In the genomic region with DNA sequence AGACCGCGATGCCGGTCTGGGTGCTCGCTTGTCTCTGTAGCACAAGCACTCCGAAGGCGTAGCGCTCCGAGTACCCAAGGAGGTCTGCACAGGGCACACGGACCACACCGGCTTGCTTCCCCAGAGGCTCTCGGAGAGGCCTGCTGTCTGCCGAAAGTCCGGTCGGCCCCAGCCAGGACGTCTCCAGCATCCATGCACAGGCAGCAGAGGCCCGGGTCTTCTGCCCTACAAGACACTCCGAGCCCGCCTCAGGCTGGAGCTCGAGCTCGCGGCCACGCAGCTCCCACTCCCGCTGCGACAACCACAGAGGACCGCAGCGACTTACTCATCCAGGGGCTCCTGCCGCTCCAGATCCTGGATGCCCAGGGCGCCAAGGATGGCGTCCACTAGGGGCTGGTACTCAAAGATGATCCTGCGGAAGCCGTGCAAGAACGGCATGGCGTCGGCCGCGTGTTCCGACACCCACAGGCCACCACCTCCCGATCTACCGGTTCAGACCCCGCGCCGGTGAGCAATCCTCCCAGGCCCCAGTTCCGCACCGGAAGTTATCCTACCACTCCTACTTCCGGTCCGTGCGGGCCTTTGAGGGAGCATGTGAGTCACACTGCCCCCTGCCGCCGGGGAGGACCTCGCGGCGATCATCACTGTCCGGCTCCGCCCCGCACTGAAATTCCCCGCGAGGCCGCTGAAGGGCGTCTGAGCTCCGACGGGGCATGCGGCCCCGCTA, we compare ENCODE assay signal across 8 mouse cellular contexts. TPM values are rescaled to one million over a fixed set of nuclear protein-coding genes. Genes with fewer than 3 reads are reported as not detected.
DNase-seq lines count a peak whose midpoint lies in the region; ATAC-seq and TF ChIP-seq lines count a peak whose summit lies in the region.

No protein-coding gene starts in this region.

- no peaks in the 10 kb centered on the region for H3K27me3 ChIP-seq in heart, embryonic 11.5 days (ENCODE audit: control insufficient read depth, insufficient read depth, low read length)
- H3K27me3 ChIP-seq in kidney, embryonic 16.5 days (ENCODE audit: insufficient read depth, low read length): no peaks in the 10 kb centered on the region
- no peaks in the 10 kb centered on the region for H3K27me3 ChIP-seq in liver, adult 2 months (ENCODE audit: control insufficient read depth, insufficient read depth, low read length)
- H3K27me3 ChIP-seq in myocyte (ENCODE audit: control insufficient read depth, insufficient read depth, insufficient read length): no peaks in the 10 kb centered on the region
- H3K27me3 ChIP-seq in splenic B cell, adult 2 months (ENCODE audit: control insufficient read depth, insufficient read depth, low read length, poor library complexity, severe bottlenecking): no peaks in the 10 kb centered on the region

- H3K79me2 ChIP-seq in liver, adult 2 months (ENCODE audit: control insufficient read depth, insufficient read depth, low read length): peaks cover 12% of the 10 kb centered on the region; the same call in 1 of the 2 replicates
- peaks cover 24% of the 10 kb centered on the region for H3K79me2 ChIP-seq in myocyte (ENCODE audit: control insufficient read depth, insufficient read depth)

- H3K36me3 ChIP-seq in heart, embryonic 11.5 days (ENCODE audit: control insufficient read depth, insufficient read depth, low read length): peaks cover 28% of the 10 kb centered on the region
- peaks cover 29% of the 10 kb centered on the region for H3K36me3 ChIP-seq in kidney, embryonic 16.5 days (ENCODE audit: insufficient read depth, low read length)
- no peaks in the 10 kb centered on the region for H3K36me3 ChIP-seq in liver, adult 2 months (ENCODE audit: control insufficient read depth, insufficient read depth, low read length)
- peaks cover 6% of the 10 kb centered on the region for H3K36me3 ChIP-seq in myocyte (ENCODE audit: control insufficient read depth, insufficient read depth)
- peaks cover 14% of the 10 kb centered on the region for H3K36me3 ChIP-seq in splenic B cell, adult 2 months (ENCODE audit: control insufficient read depth, insufficient read depth, low read length, poor library complexity, severe bottlenecking)

- H3K4me3 ChIP-seq in bone marrow macrophage, adult 2 months (ENCODE audit: insufficient read depth, low read length): peak overlapping the region; percentile 92
- H3K4me3 ChIP-seq in embryonic fibroblast, embryonic 13.5 days (ENCODE audit: insufficient read depth, low read length): peak overlapping the region; percentile 76
- H3K4me3 ChIP-seq in heart, embryonic 11.5 days (ENCODE audit: low read depth, low read length): peak overlapping the region; percentile 90
- H3K4me3 ChIP-seq in kidney, embryonic 16.5 days (ENCODE audit: low read length): peak overlapping the region; percentile 97
- peak overlapping the region; percentile 95 for H3K4me3 ChIP-seq in liver, adult 2 months (ENCODE audit: insufficient read depth, low read depth, low read length)
- H3K4me3 ChIP-seq in myocyte: peak overlapping the region; percentile 95

- ATAC-seq in heart, embryonic 11.5 days (replicated peaks; ENCODE audit: insufficient number of reproducible peaks, low FRiP score, low TSS enrichment): peak; percentile 79
- ATAC-seq in kidney, embryonic 16.5 days (ENCODE audit: low FRiP score, low TSS enrichment): peak; percentile 79

- H3K4me2 ChIP-seq in heart, embryonic 11.5 days: peak overlapping the region; percentile 96
- H3K4me2 ChIP-seq in kidney, embryonic 16.5 days (replicated peaks; ENCODE audit: low read depth, low read length): peak overlapping the region; percentile 85
- peak overlapping the region; percentile 97 for H3K4me2 ChIP-seq in myocyte (ENCODE audit: low read depth)

- H3K4me1 ChIP-seq in bone marrow macrophage, adult 2 months (ENCODE audit: control insufficient read depth, insufficient read depth, low read length): peaks cover 12% of the 10 kb centered on the region
- peaks cover 2% of the 10 kb centered on the region for H3K4me1 ChIP-seq in embryonic fibroblast, embryonic 13.5 days (ENCODE audit: control insufficient read depth, insufficient read depth, low read length)
- peaks cover 15% of the 10 kb centered on the region for H3K4me1 ChIP-seq in heart, embryonic 11.5 days (ENCODE audit: control insufficient read depth, insufficient read depth, low read length)
- H3K4me1 ChIP-seq in kidney, embryonic 16.5 days (ENCODE audit: insufficient read depth, low read length): peaks cover 21% of the 10 kb centered on the region
- H3K4me1 ChIP-seq in liver, adult 2 months (ENCODE audit: control insufficient read depth, insufficient read depth, low read length): peaks cover 9% of the 10 kb centered on the region

- peak; percentile 47; the same call in 1 of the 2 replicates for TF ChIP-seq CTCF in bone marrow macrophage, adult 2 months (IDR thresholded peaks at IDR 0.05; ENCODE audit: low read depth, low read length)
- peak; percentile 89 for TF ChIP-seq CTCF in embryonic fibroblast, embryonic 13.5 days (IDR thresholded peaks at IDR 0.05; ENCODE audit: borderline replicate concordance, insufficient read depth, low read length)
- peak; percentile 92 for TF ChIP-seq CTCF in liver, adult 2 months (IDR thresholded peaks at IDR 0.05; ENCODE audit: low read depth, low read length)

- TF ChIP-seq POLR2A in bone marrow macrophage, adult 2 months (IDR thresholded peaks at IDR 0.05; ENCODE audit: borderline replicate concordance, low read depth, low read length): 0 out of 2 replicates have a peak, but pooled peaks have one; percentile 57
- TF ChIP-seq POLR2A in embryonic fibroblast, embryonic 13.5 days (IDR thresholded peaks at IDR 0.05; ENCODE audit: low read depth, low read length): peak; percentile 79
- 0 out of 2 replicates have a peak, but pooled peaks have one; percentile 28 for TF ChIP-seq POLR2A in liver, adult 2 months (IDR thresholded peaks at IDR 0.05; ENCODE audit: extremely low read depth, insufficient read depth, low read length)
- TF ChIP-seq POLR2A in myocyte (IDR thresholded peaks at IDR 0.05; ENCODE audit: insufficient read length, low read depth): peak; percentile 77

- peak; percentile 95 for DNase-seq in A20 (ENCODE audit: low read depth, low spot score)
- DNase-seq in liver, adult 2 months (ENCODE audit: extremely low read depth, low read depth, low spot score): peak; percentile 69
- DNase-seq in splenic B cell, adult 2 months (ENCODE audit: low read depth, low spot score): peak; percentile 96

- H3K27ac ChIP-seq in bone marrow macrophage, adult 2 months (ENCODE audit: insufficient read depth, low read depth, low read length): peak overlapping the region; percentile 46
- H3K27ac ChIP-seq in embryonic fibroblast, embryonic 13.5 days (ENCODE audit: insufficient read depth, low read length): peak overlapping the region; percentile 34
- peak overlapping the region; percentile 85 for H3K27ac ChIP-seq in heart, embryonic 11.5 days (ENCODE audit: low read depth, low read length)
- H3K27ac ChIP-seq in kidney, embryonic 16.5 days (ENCODE audit: low read length): peak overlapping the region; percentile 63
- no peak overlapping the region; the same call in 1 of the 2 replicates for H3K27ac ChIP-seq in liver, adult 2 months (replicated peaks; ENCODE audit: insufficient read depth, low read depth, low read length)

- peak overlapping the region; percentile 95 for H3K9ac ChIP-seq in heart, embryonic 11.5 days (ENCODE audit: low read depth, low read length)
- peak overlapping the region; percentile 91 for H3K9ac ChIP-seq in kidney, embryonic 16.5 days (replicated peaks; ENCODE audit: low read length)
- H3K9ac ChIP-seq in liver, adult 2 months (ENCODE audit: low read depth, low read length): peak overlapping the region; percentile 88

- H3K9me3 ChIP-seq in heart, embryonic 11.5 days (replicated peaks; ENCODE audit: control insufficient read depth, low read length): no peaks in the 10 kb centered on the region
- H3K9me3 ChIP-seq in kidney, embryonic 16.5 days (ENCODE audit: low read length): no peaks in the 10 kb centered on the region

- under 1% methylated on average over 63 of the region's 63 CpGs for WGBS in heart, embryonic 11.5 days (ENCODE audit: insufficient replicate concordance)
- WGBS in kidney, embryonic 16.5 days: under 1% methylated on average over 63 of the region's 63 CpGs
- under 1% methylated on average over 63 of the region's 63 CpGs for WGBS in liver, adult 2 months

- H3ac ChIP-seq in myocyte (ENCODE audit: control insufficient read depth, insufficient read length): peak overlapping the region; percentile 30

RNA-seq across cellular contexts. Expression of a gene that starts 2.2 kb away (rescaled TPM):
- polyA plus RNA-seq in bone marrow macrophage, adult 2 months (2012; ENCODE audit: insufficient read depth, insufficient read length, missing spikeins): 19.2 and 19.6 TPM in 2 replicates
- polyA plus RNA-seq in embryonic fibroblast, embryonic 13.5 days (2011; ENCODE audit: insufficient read length, low read depth, missing spikeins): 20.2 and 26.0 TPM in 2 replicates
- 20.2 and 22.8 TPM in 2 replicates for polyA plus RNA-seq in heart, embryonic 11.5 days (2014; fragmentation: Nextera tagmentation; extraction: Ambion mirVana)
- polyA plus RNA-seq in kidney, embryonic 16.5 days (2015; fragmentation: Nextera tagmentation; extraction: Ambion mirVana): 39.0 and 42.7 TPM in 2 replicates
- total RNA-seq in liver, adult 2 months (2014; rRNA removed): 4.6 and 5.6 TPM in 2 replicates
- polyA plus RNA-seq in liver, adult 2 months (2012; rRNA removed): 15.4 and 17.4 TPM in 2 replicates
- polyA plus RNA-seq in myocyte (2012; fragmentation: generic; extraction: Trizol): 44.9 TPM

RNA-seq across cellular contexts. Expression of a gene that starts 6.9 kb away (rescaled TPM):
- 0.63 TPM in 1 of 2 replicates, not detected in the other for polyA plus RNA-seq in bone marrow macrophage, adult 2 months (2012; ENCODE audit: insufficient read depth, insufficient read length, missing spikeins)
- 130 and 154 TPM in 2 replicates for polyA plus RNA-seq in embryonic fibroblast, embryonic 13.5 days (2011; ENCODE audit: insufficient read length, low read depth, missing spikeins)
- polyA plus RNA-seq in heart, embryonic 11.5 days (2014; fragmentation: Nextera tagmentation; extraction: Ambion mirVana): 55.8 and 63.2 TPM in 2 replicates
- polyA plus RNA-seq in kidney, embryonic 16.5 days (2015; fragmentation: Nextera tagmentation; extraction: Ambion mirVana): 7.7 and 8.0 TPM in 2 replicates
- total RNA-seq in liver, adult 2 months (2014; rRNA removed): not detected in 2 replicates
- polyA plus RNA-seq in liver, adult 2 months (2012; rRNA removed): 0.32 TPM in 1 of 2 replicates, not detected in the other
- 21.8 TPM for polyA plus RNA-seq in myocyte (2012; fragmentation: generic; extraction: Trizol)

RNA-seq across cellular contexts. Expression of a gene that starts 20.3 kb away (rescaled TPM):
- 7.4 and 9.3 TPM in 2 replicates for polyA plus RNA-seq in bone marrow macrophage, adult 2 months (2012; ENCODE audit: insufficient read depth, insufficient read length, missing spikeins)
- 25.6 and 30.3 TPM in 2 replicates for polyA plus RNA-seq in embryonic fibroblast, embryonic 13.5 days (2011; ENCODE audit: insufficient read length, low read depth, missing spikeins)
- 82.6 and 87.5 TPM in 2 replicates for polyA plus RNA-seq in heart, embryonic 11.5 days (2014; fragmentation: Nextera tagmentation; extraction: Ambion mirVana)
- 92.9 and 94.9 TPM in 2 replicates for polyA plus RNA-seq in kidney, embryonic 16.5 days (2015; fragmentation: Nextera tagmentation; extraction: Ambion mirVana)
- total RNA-seq in liver, adult 2 months (2014; rRNA removed): 8.3 and 8.8 TPM in 2 replicates
- polyA plus RNA-seq in liver, adult 2 months (2012; rRNA removed): 11.9 and 15.9 TPM in 2 replicates
- 71.2 TPM for polyA plus RNA-seq in myocyte (2012; fragmentation: generic; extraction: Trizol)

RNA-seq across cellular contexts. Expression of a gene that starts 24.5 kb away (rescaled TPM):
- not detected in 2 replicates for polyA plus RNA-seq in bone marrow macrophage, adult 2 months (2012; ENCODE audit: insufficient read depth, insufficient read length, missing spikeins)
- polyA plus RNA-seq in embryonic fibroblast, embryonic 13.5 days (2011; ENCODE audit: insufficient read length, low read depth, missing spikeins): not detected in 2 replicates
- polyA plus RNA-seq in heart, embryonic 11.5 days (2014; fragmentation: Nextera tagmentation; extraction: Ambion mirVana): 1.2 and 1.6 TPM in 2 replicates
- 5.1 and 5.2 TPM in 2 replicates for polyA plus RNA-seq in kidney, embryonic 16.5 days (2015; fragmentation: Nextera tagmentation; extraction: Ambion mirVana)
- not detected in 2 replicates for total RNA-seq in liver, adult 2 months (2014; rRNA removed)
- 0.11 TPM in 1 of 2 replicates, not detected in the other for polyA plus RNA-seq in liver, adult 2 months (2012; rRNA removed)
- 0.12 TPM for polyA plus RNA-seq in myocyte (2012; fragmentation: generic; extraction: Trizol)

Comparison
In these comparisons a context has a peak if more than half of its experiments do, and no peak if none do; other contexts are left out.
1. POLR2A ChIP-seq: peak in every context shown above with its lines; median percentile 79 in embryonic fibroblast, embryonic 13.5 days; 77 in myocyte; 57 in bone marrow macrophage, adult 2 months; 28 in liver, adult 2 months.